Mouse (Mus musculus) hindbrain, embryonic 14.5 days (tissue): ENCODE measurements around the gene Alg3. TPM values are rescaled to one million over a fixed set of nuclear protein-coding genes. Genes with fewer than 3 reads are reported as not detected.

Experiments
- ATAC-seq: fragments of 200-750 bp; cut with Nextera tagmentation; 2 replicates; pipeline ENCODE4 v1.8.0; 2017; ENCODE audit warnings: moderate number of reproducible peaks, mild to moderate bottlenecking, moderate TSS enrichment, moderate library complexity; ENCODE audit not compliant: low FRiP score
- DNase-seq: peaks from one replicate; pipeline ENCODE4 v3.0.0-alpha.2; 2015; ENCODE audit warnings: low spot score
- H3K27ac ChIP-seq: fragments of 300-500 bp; sonication (generic); 2 replicates; pipeline ENCODE4 v1.5.1; 2014; ENCODE audit warnings: mild to moderate bottlenecking, moderate library complexity
- H3K27me3 ChIP-seq: fragments of 300-500 bp; sonication (generic); 2 replicates; pipeline ENCODE4 v1.6.1; 2014; ENCODE audit warnings: mild to moderate bottlenecking, low read length, mixed read lengths; ENCODE audit not compliant: control insufficient read depth, insufficient read depth
- H3K36me3 ChIP-seq: fragments of 300-500 bp; sonication (generic); replicated peaks from 2 replicates; pipeline ENCODE4 v1.6.1; 2014; ENCODE audit not compliant: control insufficient read depth, insufficient read depth
- H3K4me1 ChIP-seq: fragments of 300-500 bp; sonication (generic); replicated peaks from 2 replicates; pipeline ENCODE4 v1.6.1; 2014; ENCODE audit warnings: antibody characterized with exemption, low read length, mixed read lengths; ENCODE audit not compliant: control insufficient read depth, insufficient read depth
- H3K4me2 ChIP-seq: fragments of 300-500 bp; sonication (generic); replicated peaks from 2 replicates; pipeline ENCODE4 v1.6.1; 2014; ENCODE audit warnings: mild to moderate bottlenecking, moderate library complexity
- H3K4me3 ChIP-seq: fragments of 300-500 bp; sonication (generic); replicated peaks from 2 replicates; pipeline ENCODE4 v1.5.1; 2014; ENCODE audit warnings: mild to moderate bottlenecking, low read length
- H3K9ac ChIP-seq: fragments of 300-500 bp; sonication (generic); 2 replicates; pipeline ENCODE4 v1.6.1; 2014
- H3K9me3 ChIP-seq: fragments of 300-500 bp; sonication (generic); 2 replicates; pipeline ENCODE4 v1.6.1; 2016; ENCODE audit warnings: low read length; ENCODE audit not compliant: control insufficient read depth
- WGBS: fragments of 180-500 bp; shearing (Covaris S2); extraction: QIAGEN DNeasy Blood & Tissue Kit; methylation state at CpG from one replicate; pipeline ENCODE4 v1.1.7; 2014; 5-methylcytosine and 5-hydroxymethylcytosine counted together
- polyA plus RNA-seq: library from polyadenylated mRNA; unstranded; fragments of >200 nt; fragmentation: Nextera tagmentation; extraction: Ambion mirVana; gene quantifications from 2 replicates; pipeline ENCODE4 v1.2.1, GENCODE M21; 2014

Gene Alg3
- polyA plus RNA-seq, result 44.8 and 45.3 TPM in 2 replicates

DNA sequence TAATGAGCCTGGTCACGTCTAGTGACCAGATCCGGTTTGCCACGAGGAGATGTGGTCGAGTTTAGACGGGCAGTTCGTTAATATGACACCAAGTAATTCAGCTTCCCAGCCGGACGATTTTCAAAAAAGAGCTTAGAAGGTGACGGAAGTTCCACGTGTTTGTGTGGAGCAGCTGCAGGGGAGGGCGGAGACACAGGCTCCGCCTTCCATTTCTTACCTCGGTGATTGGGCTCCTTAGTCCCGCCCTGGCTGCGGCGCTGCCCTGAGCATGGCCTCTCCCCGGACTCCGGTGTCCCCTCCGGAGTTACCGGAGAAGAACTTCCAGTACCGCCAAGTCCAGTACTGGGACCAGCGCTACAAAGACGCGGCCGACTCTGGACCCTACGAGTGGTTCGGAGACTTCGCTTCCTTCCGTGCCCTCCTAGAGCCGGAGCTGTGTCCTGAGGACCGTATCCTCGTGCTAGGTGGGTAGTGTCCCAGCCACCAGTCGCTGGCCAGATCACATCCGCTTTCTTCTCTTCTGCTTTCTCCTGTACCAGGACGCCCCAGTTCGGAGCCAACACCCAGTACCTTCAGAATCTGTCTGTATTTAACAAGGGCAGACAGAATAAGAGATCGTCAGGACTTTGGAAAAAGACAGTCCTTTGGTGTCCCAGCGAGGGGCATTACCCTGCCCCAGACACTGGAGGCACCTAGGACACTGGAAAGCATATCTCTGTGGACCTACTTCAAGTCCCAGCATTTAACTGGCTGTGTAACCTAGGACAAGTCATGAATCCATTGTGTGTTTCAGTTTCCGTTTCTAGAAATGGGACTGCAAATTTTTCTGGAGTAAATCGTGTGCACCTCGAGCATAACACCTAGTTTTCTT is at the start of gene Alg3, which contains the start of the genes Eef1akmt4 and Gm49333:
TSS of gene Alg3 (minus strand) at position 379 of the 871 bp plus-strand sequence.
TSS of gene Eef1akmt4 (plus strand) at position 237 of the 871 bp plus-strand sequence.
TSS of gene Gm49333 (plus strand) at position 254 of the 871 bp plus-strand sequence.
- DNase-seq (peak; percentile 83), ATAC-seq (peak; percentile 94)
- Histone ChIP-seq H3K4me3 (peak within 1 kb of the TSS; percentile 80), H3K27me3 (no peaks in the 10 kb centered on the region), H3K36me3 (peaks cover 30% of the 10 kb centered on the region), H3K27ac (peak within 1 kb of the TSS; percentile 89), H3K9ac (peak within 1 kb of the TSS; percentile 93), H3K4me1 (peaks cover 14% of the 10 kb centered on the region), H3K4me2 (peak within 1 kb of the TSS; percentile 91), H3K9me3 (no peaks in the 10 kb centered on the region)
- 3% methylated on average over 41 of the region's 41 CpGs for WGBS

- Histone ChIP-seq H3K4me3 (no peak overlapping the region), H3K27ac (no peak overlapping the region), H3K9me3 (no peaks in the 10 kb centered on the region), H3K9ac (no peak overlapping the region), H3K4me1 (peaks cover 7% of the 10 kb centered on the region; the same call in 1 of the 2 replicates), H3K36me3 (peaks cover 95% of the 10 kb centered on the region), H3K4me2 (no peak overlapping the region), H3K27me3 (no peaks in the 10 kb centered on the region)
- no peak for DNase-seq
- WGBS, result 92% methylated on average over 4 of the region's 4 CpGs
- ATAC-seq, result no peak
These were observed 46.1 kb upstream of the Alg3 start for GRCm38 (mm10) chr16:20657661-20658060.

GRCm38 (mm10) chr16:20653315-20653714 is 41.8 kb upstream of the Alg3 start:
- H3K4me1 ChIP-seq, result peaks cover 19% of the 10 kb centered on the region
- H3K9me3 ChIP-seq, result no peaks in the 10 kb centered on the region
- ATAC-seq (no peak), DNase-seq (no peak)
- H3K9ac ChIP-seq, result no peak overlapping the region; the same call in 1 of the 2 replicates
- H3K4me2 ChIP-seq, result peak overlapping the region; percentile 87
- no peaks in the 10 kb centered on the region for H3K27me3 ChIP-seq
- H3K36me3 ChIP-seq, result peaks cover 52% of the 10 kb centered on the region
- 49% methylated on average over 2 of the region's 2 CpGs for WGBS
- no peak overlapping the region for H3K4me3 ChIP-seq
- no peak overlapping the region for H3K27ac ChIP-seq

DNA sequence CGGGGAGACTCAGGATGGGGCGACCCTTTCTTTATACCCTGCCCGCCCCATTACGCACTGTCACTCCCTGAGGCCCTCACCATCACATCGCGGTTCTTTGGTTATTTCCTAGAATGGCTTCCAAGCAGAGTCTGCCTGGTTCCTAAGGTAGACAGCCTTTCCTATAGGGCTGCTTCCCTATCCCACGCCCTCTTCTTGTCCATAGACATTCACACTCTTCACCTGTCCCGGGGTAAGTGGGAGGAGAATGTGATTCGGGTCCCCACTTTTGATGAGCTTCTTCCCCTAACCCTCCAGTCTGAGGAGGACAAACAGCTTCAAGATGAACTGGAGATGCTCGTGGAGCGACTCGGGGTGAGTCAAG is 40.4 kb upstream of the Alg3 start:
- Histone ChIP-seq H3K9ac (peak overlapping the region; percentile 93), H3K27ac (peak overlapping the region; percentile 76), H3K4me1 (peaks cover 19% of the 10 kb centered on the region), H3K4me2 (peak overlapping the region; percentile 87), H3K9me3 (no peaks in the 10 kb centered on the region), H3K4me3 (peak overlapping the region; percentile 90), H3K36me3 (peaks cover 38% of the 10 kb centered on the region), H3K27me3 (no peaks in the 10 kb centered on the region)
- DNase-seq (no peak), ATAC-seq (no peak; the same call in 1 of the 2 replicates)
- WGBS, result 12% methylated on average over 12 of the region's 12 CpGs

DNA sequence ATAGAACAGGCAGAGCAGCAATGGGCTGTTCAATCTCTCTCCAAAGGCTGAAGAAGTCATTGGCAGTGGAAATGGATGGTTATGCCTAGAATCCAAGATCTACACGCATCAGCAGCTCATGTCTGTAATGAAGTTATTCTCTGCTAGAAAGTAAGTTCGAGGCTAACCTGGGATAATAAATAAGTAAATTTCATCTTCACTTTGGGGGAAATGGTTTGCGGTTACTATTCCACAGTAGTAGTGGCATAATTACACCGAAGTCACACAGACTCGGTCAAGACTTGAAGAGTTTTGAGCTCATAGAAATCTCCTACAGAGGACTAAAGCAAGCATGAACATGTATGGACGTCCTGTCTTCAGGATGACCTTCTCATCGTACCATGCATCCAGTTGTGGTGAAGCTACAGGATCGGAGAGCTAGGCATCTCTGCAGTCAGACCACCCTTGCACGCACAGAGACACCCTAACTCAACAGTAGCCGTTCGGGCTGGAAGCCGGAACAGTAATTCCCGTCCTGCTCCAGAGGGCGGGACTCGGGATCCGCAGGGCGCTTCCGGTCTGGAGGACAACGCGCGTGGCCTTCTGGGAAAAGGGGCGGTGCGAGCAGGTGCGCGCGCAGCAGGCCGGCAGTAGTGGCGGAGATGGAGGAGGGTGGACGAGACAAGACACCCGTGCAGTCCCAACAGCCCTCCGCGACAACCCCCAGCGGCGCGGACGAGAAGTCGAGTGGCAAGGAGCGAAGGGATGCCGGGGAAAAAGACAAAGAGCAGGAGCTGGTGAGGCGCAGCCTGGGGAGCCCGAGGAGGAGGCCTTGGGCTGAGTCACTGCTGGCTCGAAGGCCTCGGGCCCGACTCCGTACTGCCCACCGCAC is 39.8 kb upstream of the Alg3 start, which contains the start of gene Psmd2:
TSS of gene Psmd2 (plus strand) at position 577 of the 871 bp plus-strand sequence.
- no peaks in the 10 kb centered on the region for H3K9me3 ChIP-seq
- H3K4me2 ChIP-seq, result peak within 1 kb of the TSS; percentile 87
- ATAC-seq (peak; percentile 97), DNase-seq (peak; percentile 97)
- peaks cover 19% of the 10 kb centered on the region for H3K4me1 ChIP-seq
- 3% methylated on average over 46 of the region's 46 CpGs for WGBS
- H3K27ac ChIP-seq, result peak within 1 kb of the TSS; percentile 87
- H3K9ac ChIP-seq, result peak within 1 kb of the TSS; percentile 93
- H3K36me3 ChIP-seq, result peaks cover 32% of the 10 kb centered on the region
- H3K27me3 ChIP-seq, result no peaks in the 10 kb centered on the region
- peak within 1 kb of the TSS; percentile 90 for H3K4me3 ChIP-seq

GRCm38 (mm10) chr16:20643911-20644310 is 32.4 kb upstream of the Alg3 start:
- H3K4me2 ChIP-seq, result no peak overlapping the region
- no peak overlapping the region for H3K27ac ChIP-seq
- no peak overlapping the region for H3K9ac ChIP-seq
- peaks cover 8% of the 10 kb centered on the region; the same call in 1 of the 2 replicates for H3K36me3 ChIP-seq
- H3K27me3 ChIP-seq, result no peaks in the 10 kb centered on the region
- WGBS, result 95% methylated on average over 7 of the region's 7 CpGs
- H3K4me3 ChIP-seq, result no peak overlapping the region
- DNase-seq (no peak), ATAC-seq (no peak)
- H3K4me1 ChIP-seq, result no peaks in the 10 kb centered on the region
- no peaks in the 10 kb centered on the region for H3K9me3 ChIP-seq

DNA sequence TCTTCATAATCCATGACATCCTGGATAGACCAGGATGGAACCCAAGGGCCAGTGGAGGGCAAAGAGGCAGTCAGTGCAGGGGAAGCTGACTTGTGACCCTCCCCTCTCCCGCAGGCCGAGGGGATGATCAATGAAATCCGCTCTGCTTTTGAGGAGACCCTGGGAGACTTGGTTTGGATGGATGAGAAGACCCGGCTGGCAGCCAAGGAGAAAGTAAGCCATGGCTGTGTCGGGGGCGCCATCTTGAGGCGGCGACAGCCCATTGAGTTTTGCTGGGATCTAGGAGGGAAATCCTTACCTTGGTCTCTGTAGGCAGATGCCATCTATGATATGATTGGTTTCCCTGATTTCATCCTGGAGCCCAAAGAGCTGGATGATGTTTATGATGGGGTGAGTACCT is 30.6 kb upstream of the Alg3 start:
- H3K27ac ChIP-seq, result no peak overlapping the region
- H3K4me3 ChIP-seq, result no peak overlapping the region
- H3K9me3 ChIP-seq, result no peaks in the 10 kb centered on the region
- H3K4me1 ChIP-seq, result no peaks in the 10 kb centered on the region
- H3K36me3 ChIP-seq, result peaks cover 13% of the 10 kb centered on the region
- 2% methylated on average over 8 of the region's 8 CpGs for WGBS
- no peaks in the 10 kb centered on the region for H3K27me3 ChIP-seq
- DNase-seq (peak; percentile 76), ATAC-seq (peak; percentile 52; the same call in 1 of the 2 replicates)
- no peak overlapping the region for H3K9ac ChIP-seq
- no peak overlapping the region for H3K4me2 ChIP-seq

DNA sequence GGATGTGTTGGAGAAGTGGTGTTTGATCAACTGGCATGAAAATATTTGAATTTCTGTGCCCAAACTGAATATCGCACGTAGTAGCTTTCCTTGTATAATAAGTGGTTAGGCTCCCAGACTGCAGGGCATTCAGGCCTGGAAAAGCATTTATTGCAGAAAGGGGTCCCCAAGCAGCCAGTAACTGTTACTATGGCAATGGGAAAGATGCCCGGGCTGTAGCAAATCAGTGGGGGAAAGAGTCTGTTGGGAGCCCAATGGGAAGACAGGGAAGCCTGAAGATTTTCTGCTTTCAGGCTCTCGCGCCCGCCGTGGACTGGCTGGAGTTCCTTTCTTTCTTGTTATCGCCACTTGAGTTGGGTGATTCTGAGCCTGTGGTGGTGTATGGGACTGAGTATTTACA is 26.8 kb upstream of the Alg3 start:
- Histone ChIP-seq H3K27me3 (no peaks in the 10 kb centered on the region), H3K4me1 (no peaks in the 10 kb centered on the region), H3K9ac (no peak overlapping the region), H3K27ac (0 out of 2 replicates have a peak overlapping the region, but pooled peaks have one; percentile 7), H3K4me3 (no peak overlapping the region), H3K36me3 (peaks cover 13% of the 10 kb centered on the region), H3K4me2 (no peak overlapping the region), H3K9me3 (no peaks in the 10 kb centered on the region)
- 68% methylated on average over 8 of the region's 8 CpGs for WGBS
- peak; percentile 40 for DNase-seq
- ATAC-seq, result peak; percentile 47; the same call in 1 of the 2 replicates

DNA sequence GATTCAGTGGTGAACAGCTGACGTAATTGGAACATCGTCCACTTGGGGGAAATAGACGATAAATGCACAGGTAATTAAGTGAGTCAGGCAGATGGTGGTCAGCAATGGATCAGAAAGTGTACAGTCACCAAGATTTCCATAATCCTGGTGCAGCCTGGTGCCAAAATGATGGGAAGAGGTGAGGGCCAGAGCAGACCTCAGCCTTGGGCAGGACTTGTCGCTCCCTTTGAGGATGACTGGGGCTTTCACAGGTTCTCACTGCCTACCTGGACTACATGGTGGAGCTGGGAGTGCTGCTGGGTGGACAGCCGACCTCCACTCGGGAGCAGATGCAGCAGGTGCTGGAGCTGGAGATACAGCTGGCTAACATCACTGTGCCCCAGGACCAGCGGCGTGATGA is 25.9 kb upstream of the Alg3 start:
- no peaks in the 10 kb centered on the region for H3K27me3 ChIP-seq
- H3K9me3 ChIP-seq, result no peaks in the 10 kb centered on the region
- ATAC-seq (no peak), DNase-seq (no peak)
- no peak overlapping the region for H3K9ac ChIP-seq
- H3K4me3 ChIP-seq, result no peak overlapping the region
- no peaks in the 10 kb centered on the region for H3K4me1 ChIP-seq
- H3K4me2 ChIP-seq, result no peak overlapping the region
- WGBS, result 82% methylated on average over 8 of the region's 8 CpGs
- H3K36me3 ChIP-seq, result peaks cover 21% of the 10 kb centered on the region
- H3K27ac ChIP-seq, result no peak overlapping the region
